Mouse (Mus musculus) CH12F3 (cell line): Measurements from ENCODE around the gene Vmn1r127.
"Not testable (repeated sequence)": the region's sequence is repeated elsewhere in the genome, so short reads cannot be mapped to it uniquely, and the experiment has no call there.

Experiments
- in situ Hi-C: fragments of 300-500 bp; cut with MboI; formaldehyde crosslinking; loops from 2 replicates; pipeline ENCODE4 v1.14.3; 2020; ENCODE audit warnings: low sequenced_read_pairs

Vmn1r127 gene

DNA sequence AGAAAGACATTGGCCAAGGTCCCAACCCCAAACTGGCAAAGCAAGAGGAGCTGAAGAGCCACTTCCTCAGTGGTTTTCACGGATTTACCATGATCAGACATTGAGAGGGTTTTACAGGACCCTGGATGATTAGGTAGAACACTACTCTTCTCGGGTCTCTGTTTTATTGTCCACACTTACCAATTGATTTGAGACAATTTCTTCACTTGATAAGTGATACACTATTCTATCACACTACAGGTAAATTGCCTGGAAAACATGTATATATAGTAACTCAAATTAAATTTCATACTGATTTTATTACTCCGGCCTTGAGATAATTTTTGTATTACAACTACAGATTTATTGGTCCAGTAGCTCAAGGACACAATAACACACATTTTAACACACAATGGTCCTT, at the start of gene Vmn1r127:
TSS of gene Vmn1r127 (minus strand) at position 101 of the 400 bp plus-strand sequence.
- in situ Hi-C loops, result not testable (repeated sequence)

DNA sequence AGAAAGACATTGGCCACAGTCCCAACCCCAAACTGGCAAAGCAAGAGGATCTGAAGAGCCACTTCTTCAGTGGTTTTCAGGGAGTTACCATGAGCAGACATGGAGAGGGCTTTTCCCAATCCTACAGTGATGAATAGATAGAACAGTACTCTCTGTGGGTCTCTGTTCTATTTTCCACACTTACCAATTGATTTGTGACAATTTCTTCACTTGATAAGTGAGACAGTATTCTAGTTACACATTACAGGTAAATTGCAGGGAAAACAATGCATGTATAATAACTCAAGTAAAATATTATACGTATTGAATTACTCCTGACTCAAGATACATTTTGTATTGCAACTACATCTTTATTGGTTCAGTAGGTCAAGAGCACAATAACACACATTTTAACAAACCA, 41.5 kb upstream of the Vmn1r127 start, which contains the start of gene Vmn1r129:
TSS of gene Vmn1r129 (minus strand) at position 101 of the 400 bp plus-strand sequence.
- in situ Hi-C loops, result not testable (repeated sequence)

- in situ Hi-C loops, result not testable (repeated sequence)
Observed at GRCm38 (mm10) chr7:21349073-21349472, 29.4 kb upstream of the Vmn1r127 start, which contains the start of gene Vmn1r128. Vmn1r128 (plus strand) TSS chr7:21349373.

- in situ Hi-C loops, result not testable (repeated sequence)
Observed at GRCm38 (mm10) chr7:21301367-21301766, 18.3 kb downstream of the Vmn1r127 start, which contains the start of gene Vmn1r126. Vmn1r126 (minus strand) TSS chr7:21301467.

- in situ Hi-C loops, result not testable (repeated sequence)
Observed at GRCm38 (mm10) chr7:21271879-21272278, 47.8 kb downstream of the Vmn1r127 start, which contains the start of gene Vmn1r125. Vmn1r125 (plus strand) TSS chr7:21272179.
